Mouse (Mus musculus) ES-Bruce4 (cell line): ENCODE results near the gene Ptbp2.

ENCODE experiments used
- CTCF ChIP-seq: IDR thresholded peaks from one replicate; pipeline ENCODE4 v1.8.1; 2011; ENCODE audit warnings: low read depth, low read length
- POLR2A ChIP-seq: IDR thresholded peaks from one replicate; pipeline ENCODE4 v1.8.1; 2011; ENCODE audit warnings: low read length; ENCODE audit not compliant: insufficient read depth

DNA sequence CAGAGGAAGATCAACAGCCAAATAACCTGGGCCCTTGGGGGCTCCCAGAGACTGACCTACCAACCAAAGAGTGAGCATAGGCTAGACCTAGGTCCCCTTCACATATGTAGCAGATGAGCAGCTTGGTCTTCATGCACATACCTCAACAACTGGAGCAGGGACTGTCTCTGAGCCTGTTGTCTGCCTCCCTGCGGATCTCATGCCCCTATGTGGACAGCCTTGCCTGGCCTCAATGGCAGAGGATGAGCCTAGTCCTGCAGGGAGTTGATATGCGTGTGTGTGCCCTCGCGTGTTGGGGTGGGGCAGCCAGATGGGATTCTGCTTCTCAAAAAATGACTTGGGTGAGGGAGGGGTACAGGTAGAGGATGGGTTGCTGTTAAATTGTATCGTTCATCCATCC is 72.2 kb downstream of the Ptbp2 start:
- TF ChIP-seq CTCF (no peak), POLR2A (no peak)
